Mouse (Mus musculus) erythroblast, embryonic 14.5 days (primary cell): Measurements from ENCODE around the gene D2hgdh.

Source experiments
- GATA1 ChIP-seq: IDR thresholded peaks from 2 replicates; pipeline ENCODE4 v1.6.1; 2012; ENCODE audit warnings: low read length, inconsistent platforms, mixed read lengths
- TAL1 ChIP-seq: IDR thresholded peaks from 3 replicates; pipeline ENCODE4 v1.6.1; 2012; ENCODE audit warnings: low read length, inconsistent platforms, mixed read lengths

GRCm38 (mm10) chr1:93811495-93812039 is 13.1 kb upstream of the D2hgdh start:
- no peak for TF ChIP-seq TAL1
- no peak for TF ChIP-seq GATA1
